Mouse (Mus musculus): Measurements from ENCODE around the gene Hebp2. TPM values are rescaled to one million over a fixed set of nuclear protein-coding genes. Genes with fewer than 3 reads are reported as not detected.

Gene Hebp2
- total and polyA plus RNA-seq, 3 experiments: not detected

DNA sequence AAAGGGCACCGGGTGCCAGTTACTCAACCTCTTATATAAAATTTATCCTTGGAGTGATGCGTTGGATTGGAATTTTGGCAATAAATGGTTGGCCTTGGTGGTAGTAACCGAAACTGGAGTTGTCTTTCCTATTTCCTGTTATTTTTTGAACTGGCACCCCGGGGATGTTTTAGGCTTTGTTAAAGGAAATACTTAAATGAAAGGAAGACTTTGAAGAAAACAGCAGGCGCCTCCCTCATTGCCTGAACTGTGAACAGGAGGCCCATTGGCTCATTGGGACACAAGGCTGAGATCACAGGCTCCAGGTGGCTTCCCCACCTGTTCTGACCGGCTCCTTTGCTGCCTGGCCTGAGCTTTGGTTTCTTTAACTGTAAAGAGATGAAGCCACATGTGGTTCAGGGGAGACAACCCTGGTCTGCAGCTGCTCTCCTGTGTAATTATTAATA lies 39.4 kb downstream of the Hebp2 start:
- Histone ChIP-seq H3K36me3 (replicated peaks) (no peaks in the 10 kb centered on the region), H3K4me3 (ENCODE audit: low read depth, low read length) (no peak overlapping the region), H3K9me3 (replicated peaks) (no peaks in the 10 kb centered on the region), H3K27me3 (ENCODE audit: insufficient read depth, low read length) (no peaks in the 10 kb centered on the region), H3K4me1 (ENCODE audit: insufficient read depth, low read depth, low read length) (no peaks in the 10 kb centered on the region)
- DNase-seq (ENCODE audit: low spot score) (no peak), ATAC-seq (ENCODE audit: extremely low read depth, insufficient number of reproducible peaks, low FRiP score, poor library complexity, severe bottlenecking) (no peak)
- TF ChIP-seq GATA1 (IDR thresholded peaks at IDR 0.05; ENCODE audit: borderline replicate concordance, low read length) (no peak), GATA2 (IDR thresholded peaks at IDR 0.05; ENCODE audit: borderline replicate concordance, low read depth, low read length) (no peak), POLR2AphosphoS5 (IDR thresholded peaks at IDR 0.05; ENCODE audit: insufficient replicate concordance, low read depth, low read length) (no peak), CTCF (IDR thresholded peaks at IDR 0.05; ENCODE audit: low read depth, low read length) (no peak), TAL1 (conservative IDR thresholded peaks at IDR 0.05; ENCODE audit: low read depth, low read length) (no peak)

DNA sequence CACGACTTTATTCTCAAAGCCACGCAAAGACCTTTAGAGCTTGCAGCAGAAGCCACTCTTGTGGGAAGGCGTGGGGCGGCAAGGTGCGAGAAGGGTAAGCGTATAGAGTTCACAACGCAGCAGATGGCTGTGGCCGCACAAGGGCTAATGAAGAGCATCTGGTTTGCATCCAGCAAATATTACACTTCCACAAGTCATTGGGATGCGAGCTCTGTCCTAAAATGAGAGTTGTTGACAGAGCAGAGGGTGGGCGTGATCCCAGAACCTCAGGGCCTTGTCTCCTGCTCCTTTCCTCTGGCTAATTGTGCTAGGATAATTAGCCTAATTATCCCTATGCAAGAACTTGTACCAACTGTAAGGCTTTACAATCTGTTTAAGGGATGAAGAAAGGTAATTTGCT lies 40.2 kb downstream of the Hebp2 start:
- Histone ChIP-seq H3K9me3 (replicated peaks) (no peaks in the 10 kb centered on the region), H3K36me3 (replicated peaks) (no peaks in the 10 kb centered on the region), H3K27me3 (ENCODE audit: insufficient read depth, low read length) (no peaks in the 10 kb centered on the region), H3K4me1 (ENCODE audit: insufficient read depth, low read depth, low read length) (no peaks in the 10 kb centered on the region), H3K4me3 (ENCODE audit: low read depth, low read length) (no peak overlapping the region)
- DNase-seq (ENCODE audit: low spot score): no peak
- ATAC-seq (ENCODE audit: extremely low read depth, insufficient number of reproducible peaks, low FRiP score, poor library complexity, severe bottlenecking): no peak
- TF ChIP-seq CTCF (IDR thresholded peaks at IDR 0.05; ENCODE audit: low read depth, low read length) (no peak), GATA2 (IDR thresholded peaks at IDR 0.05; ENCODE audit: borderline replicate concordance, low read depth, low read length) (no peak), TAL1 (conservative IDR thresholded peaks at IDR 0.05; ENCODE audit: low read depth, low read length) (no peak)

DNA sequence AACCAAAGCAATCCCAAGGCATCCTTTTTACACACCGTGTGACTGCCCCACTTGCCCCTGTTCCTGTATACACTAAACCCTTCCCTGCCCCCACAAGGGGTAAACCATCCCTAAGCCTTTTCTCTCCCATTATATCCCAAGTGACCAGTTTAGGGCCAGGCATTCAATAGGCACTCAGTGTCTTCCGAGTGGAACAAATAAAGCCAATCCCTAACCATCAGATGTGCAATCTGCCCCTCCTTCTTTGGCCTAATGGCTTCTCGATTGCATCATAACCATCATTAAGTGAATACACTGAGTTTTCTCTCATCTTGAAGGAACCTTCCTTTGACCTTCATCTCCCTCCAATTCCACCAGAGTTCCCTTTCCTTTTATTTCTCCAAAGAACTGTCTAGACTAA lies 43.9 kb downstream of the Hebp2 start:
- ATAC-seq (ENCODE audit: extremely low read depth, insufficient number of reproducible peaks, low FRiP score, poor library complexity, severe bottlenecking) (no peak), DNase-seq (ENCODE audit: low spot score) (no peak)
- H3K4me3 ChIP-seq (ENCODE audit: low read depth, low read length): no peak overlapping the region
- no peaks in the 10 kb centered on the region; the same call in 1 of the 2 replicates for H3K27me3 ChIP-seq (ENCODE audit: insufficient read depth, low read length)
- H3K9me3 ChIP-seq (replicated peaks): no peaks in the 10 kb centered on the region
- no peak for TF ChIP-seq CTCF (IDR thresholded peaks at IDR 0.05; ENCODE audit: low read depth, low read length)
- no peak for TF ChIP-seq GATA1 (IDR thresholded peaks at IDR 0.05; ENCODE audit: borderline replicate concordance, low read length)
- TF ChIP-seq TAL1 (conservative IDR thresholded peaks at IDR 0.05; ENCODE audit: low read depth, low read length): no peak
- TF ChIP-seq GATA2 (IDR thresholded peaks at IDR 0.05; ENCODE audit: borderline replicate concordance, low read depth, low read length): no peak
- TF ChIP-seq POLR2AphosphoS5 (IDR thresholded peaks at IDR 0.05; ENCODE audit: insufficient replicate concordance, low read depth, low read length): no peak
- H3K4me1 ChIP-seq (ENCODE audit: insufficient read depth, low read depth, low read length): no peaks in the 10 kb centered on the region
- no peaks in the 10 kb centered on the region for H3K36me3 ChIP-seq (replicated peaks)

DNA sequence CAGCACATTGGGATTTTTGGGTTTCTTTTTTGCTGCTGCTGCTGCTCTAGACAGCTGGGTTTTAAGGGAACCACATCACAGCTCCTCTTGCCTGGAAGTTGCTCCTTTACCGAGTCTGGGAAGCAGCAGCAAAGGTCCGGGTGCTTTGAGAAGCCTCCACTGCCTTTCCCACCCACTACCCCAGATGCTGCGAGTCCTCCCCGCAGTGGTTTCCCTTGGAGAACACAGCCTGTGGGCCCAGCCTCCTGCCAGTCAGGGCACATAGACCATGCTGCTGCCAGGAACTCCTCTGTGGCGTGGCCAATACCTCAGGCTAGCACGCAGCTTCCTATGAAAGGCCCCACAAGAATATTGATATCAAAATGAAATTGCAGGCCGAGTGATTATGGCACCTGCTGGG lies 48.8 kb downstream of the Hebp2 start:
- TF ChIP-seq GATA2 (IDR thresholded peaks at IDR 0.05; ENCODE audit: borderline replicate concordance, low read depth, low read length) (no peak), POLR2AphosphoS5 (IDR thresholded peaks at IDR 0.05; ENCODE audit: insufficient replicate concordance, low read depth, low read length) (no peak), CTCF (IDR thresholded peaks at IDR 0.05; ENCODE audit: low read depth, low read length) (no peak), TAL1 (conservative IDR thresholded peaks at IDR 0.05; ENCODE audit: low read depth, low read length) (no peak), GATA1 (IDR thresholded peaks at IDR 0.05; ENCODE audit: borderline replicate concordance, low read length) (no peak)
- no peak for ATAC-seq (ENCODE audit: extremely low read depth, insufficient number of reproducible peaks, low FRiP score, poor library complexity, severe bottlenecking)
- no peaks in the 10 kb centered on the region for H3K4me1 ChIP-seq (ENCODE audit: insufficient read depth, low read depth, low read length)

DNA sequence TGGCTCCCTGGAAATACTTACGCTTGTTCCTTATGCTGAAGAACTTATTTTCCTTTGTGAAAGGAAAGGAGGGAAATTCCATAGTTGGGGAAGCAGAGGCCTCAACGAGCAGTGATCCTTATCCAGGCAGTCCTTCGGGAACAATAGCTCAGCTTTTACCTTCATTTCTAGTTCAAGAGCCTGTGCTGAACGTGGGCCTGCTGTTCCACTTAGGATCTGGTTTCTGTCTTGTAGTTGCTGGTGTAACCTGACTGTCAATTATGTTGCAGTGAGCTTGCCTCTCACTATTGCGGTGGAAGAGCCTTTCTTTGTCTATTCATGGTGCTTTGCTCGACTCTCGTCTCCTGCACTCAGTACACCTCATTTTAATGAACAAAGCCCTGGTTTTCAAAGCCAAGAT lies 51.6 kb downstream of the Hebp2 start:
- no peaks in the 10 kb centered on the region for H3K36me3 ChIP-seq (replicated peaks)
- H3K4me3 ChIP-seq (ENCODE audit: low read depth, low read length): no peak overlapping the region
- no peaks in the 10 kb centered on the region for H3K9me3 ChIP-seq (replicated peaks)
- H3K27me3 ChIP-seq (ENCODE audit: insufficient read depth, low read length): no peaks in the 10 kb centered on the region; the same call in 1 of the 2 replicates
- TF ChIP-seq GATA2 (IDR thresholded peaks at IDR 0.05; ENCODE audit: borderline replicate concordance, low read depth, low read length): no peak
- no peak for TF ChIP-seq POLR2AphosphoS5 (IDR thresholded peaks at IDR 0.05; ENCODE audit: insufficient replicate concordance, low read depth, low read length)
- no peak for TF ChIP-seq CTCF (IDR thresholded peaks at IDR 0.05; ENCODE audit: low read depth, low read length)
- TF ChIP-seq GATA1 (IDR thresholded peaks at IDR 0.05; ENCODE audit: borderline replicate concordance, low read length): no peak
- TF ChIP-seq TAL1 (conservative IDR thresholded peaks at IDR 0.05; ENCODE audit: low read depth, low read length): no peak
- DNase-seq (ENCODE audit: low spot score) (no peak), ATAC-seq (ENCODE audit: extremely low read depth, insufficient number of reproducible peaks, low FRiP score, poor library complexity, severe bottlenecking) (no peak)
- no peaks in the 10 kb centered on the region for H3K4me1 ChIP-seq (ENCODE audit: insufficient read depth, low read depth, low read length)

More for the DNA sequence above, 48.8 kb downstream of the Hebp2 start:
- no peak for DNase-seq (ENCODE audit: low spot score)
- Histone ChIP-seq H3K27me3 (ENCODE audit: insufficient read depth, low read length) (no peaks in the 10 kb centered on the region; the same call in 1 of the 2 replicates), H3K36me3 (replicated peaks) (no peaks in the 10 kb centered on the region), H3K4me3 (ENCODE audit: low read depth, low read length) (no peak overlapping the region), H3K9me3 (replicated peaks) (no peaks in the 10 kb centered on the region)

DNA sequence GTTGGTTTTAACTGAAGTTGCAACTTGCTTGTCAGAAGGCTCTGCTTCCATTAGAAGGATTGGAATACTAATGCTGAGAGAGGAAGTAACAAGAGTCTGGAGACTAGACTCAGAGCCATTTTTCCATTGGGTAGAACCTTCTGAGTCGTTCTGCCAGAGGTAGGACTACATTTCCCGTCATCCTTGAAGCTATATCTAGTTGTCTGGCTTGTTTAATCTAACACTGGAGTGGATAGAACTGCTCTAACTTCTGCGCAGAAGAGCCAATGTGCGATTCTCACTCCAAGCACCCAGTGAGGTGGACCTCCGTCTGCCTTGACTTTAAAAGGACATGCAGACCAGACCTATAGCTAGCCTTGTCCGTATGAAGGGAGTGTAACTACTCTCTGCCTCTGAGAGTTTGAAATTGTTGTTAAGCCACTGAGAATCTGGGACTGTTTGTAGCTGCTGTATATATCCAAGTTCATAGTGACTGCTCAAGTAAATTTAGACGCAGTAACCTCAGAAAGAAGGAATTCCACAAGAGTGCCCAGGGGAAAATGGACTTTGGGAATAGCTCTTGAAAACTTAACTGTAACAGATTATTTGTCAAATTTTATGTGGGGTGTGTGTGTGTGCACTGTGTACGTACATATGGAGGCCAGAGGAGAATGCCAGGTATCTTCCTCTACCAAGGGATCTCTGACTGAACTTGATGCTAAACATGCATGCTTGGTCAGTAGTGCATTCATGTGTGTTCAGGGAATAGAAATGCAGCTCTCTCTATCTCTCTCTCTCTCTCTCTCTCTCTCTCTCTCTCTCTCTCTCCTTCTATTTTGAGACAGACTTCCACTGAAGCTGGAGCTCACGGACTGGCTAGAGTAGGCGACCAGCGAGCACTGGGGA lies 52.6 kb downstream of the Hebp2 start:
- H3K9me3 ChIP-seq (replicated peaks): no peaks in the 10 kb centered on the region
- no peaks in the 10 kb centered on the region for H3K4me1 ChIP-seq (ENCODE audit: insufficient read depth, low read depth, low read length)
- no peak overlapping the region for H3K4me3 ChIP-seq (ENCODE audit: low read depth, low read length)
- no peaks in the 10 kb centered on the region for H3K36me3 ChIP-seq (replicated peaks)
- ATAC-seq (ENCODE audit: extremely low read depth, insufficient number of reproducible peaks, low FRiP score, poor library complexity, severe bottlenecking) (no peak), DNase-seq (ENCODE audit: low spot score) (no peak)
- no peaks in the 10 kb centered on the region; the same call in 1 of the 2 replicates for H3K27me3 ChIP-seq (ENCODE audit: insufficient read depth, low read length)
- TF ChIP-seq CTCF (IDR thresholded peaks at IDR 0.05; ENCODE audit: low read depth, low read length): no peak
- no peak for TF ChIP-seq POLR2AphosphoS5 (IDR thresholded peaks at IDR 0.05; ENCODE audit: insufficient replicate concordance, low read depth, low read length)
- no peak for TF ChIP-seq GATA2 (IDR thresholded peaks at IDR 0.05; ENCODE audit: borderline replicate concordance, low read depth, low read length)
- TF ChIP-seq GATA1 (IDR thresholded peaks at IDR 0.05; ENCODE audit: borderline replicate concordance, low read length): no peak
- TF ChIP-seq TAL1 (conservative IDR thresholded peaks at IDR 0.05; ENCODE audit: low read depth, low read length): no peak

All from G1E (cell line).